Mouse (Mus musculus) erythroblast, adult 5-6 weeks (primary cell): ENCODE data around the gene Kctd14. TPM values are rescaled to one million over a fixed set of nuclear protein-coding genes. Genes with fewer than 3 reads are reported as not detected.
"Not testable (repeated sequence)": the region's sequence is repeated elsewhere in the genome, so short reads cannot be mapped to it uniquely, and the experiment has no call there.

ENCODE experiments used
- ATAC-seq: replicated peaks from 2 replicates; pipeline ENCODE4 v1.8.0; 2016; ENCODE audit warnings: moderate number of reproducible peaks, mild to moderate bottlenecking, moderate TSS enrichment, inconsistent platforms; ENCODE audit not compliant: poor library complexity, low FRiP score, severe bottlenecking
- total RNA-seq, 2 experiments: library from RNA; stranded (forward) in 1 of 2; stranded (reverse) in 1 of 2; fragments of 150-400 nt in 1 of 2; fragments of 200-764, 138-1000 nt in 1 of 2; gene quantifications; 2 replicates each; pipeline versions ENCODE4 v1.2.3 to v1.2.4; 2015 to 2017; ENCODE audit warnings: low replicate concordance in 2 of 2

Gene Kctd14
- total RNA-seq (2015; ENCODE audit: low replicate concordance), result 26.1 and 51.9 TPM in 2 replicates
- total RNA-seq (2017; ENCODE audit: low replicate concordance), result 22.4 and 34.0 TPM in 2 replicates

DNA sequence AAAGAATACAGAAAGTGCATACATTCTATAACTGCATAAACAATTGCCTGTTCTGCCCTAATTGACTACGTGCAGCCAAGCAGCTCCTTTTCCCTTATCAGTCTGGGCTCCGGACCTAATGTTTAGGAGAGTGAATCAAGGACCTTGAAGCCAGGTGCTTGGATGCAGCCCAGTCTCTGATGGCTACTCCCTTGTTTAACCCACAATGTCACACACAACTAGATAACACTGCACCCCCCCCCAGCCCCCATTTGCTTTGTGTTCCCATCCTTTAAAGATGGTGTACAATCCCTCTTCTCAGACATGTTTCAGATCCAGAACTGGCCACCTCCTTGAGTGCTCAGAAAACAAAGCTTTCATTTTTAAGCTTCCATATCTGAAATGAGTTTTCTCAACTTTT lies at the start of gene Kctd14:
Kctd14 (plus strand) TSS at position 301 of the 400 bp plus-strand sequence.
- not testable (repeated sequence) for ATAC-seq

DNA sequence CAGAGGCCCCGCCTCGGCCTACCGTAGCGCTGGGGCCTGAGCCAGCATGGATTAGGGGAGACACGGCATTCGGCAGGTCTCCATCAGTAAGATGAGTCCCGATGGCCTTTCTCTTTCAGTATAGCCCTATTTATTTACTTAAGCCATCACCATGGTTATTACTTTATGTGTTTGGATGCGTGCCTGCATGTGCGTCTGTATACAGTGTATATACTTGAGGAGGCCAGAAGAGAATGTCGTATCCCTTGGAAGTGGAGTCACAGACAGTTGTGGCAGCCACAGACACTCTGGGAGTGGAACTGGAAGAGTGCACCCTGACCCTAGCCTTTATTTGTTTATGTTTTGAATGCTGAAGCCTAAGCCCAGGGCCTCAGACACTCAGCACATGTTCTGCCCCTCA lies 44.0 kb upstream of the Kctd14 start:
- ATAC-seq, result no peak

DNA sequence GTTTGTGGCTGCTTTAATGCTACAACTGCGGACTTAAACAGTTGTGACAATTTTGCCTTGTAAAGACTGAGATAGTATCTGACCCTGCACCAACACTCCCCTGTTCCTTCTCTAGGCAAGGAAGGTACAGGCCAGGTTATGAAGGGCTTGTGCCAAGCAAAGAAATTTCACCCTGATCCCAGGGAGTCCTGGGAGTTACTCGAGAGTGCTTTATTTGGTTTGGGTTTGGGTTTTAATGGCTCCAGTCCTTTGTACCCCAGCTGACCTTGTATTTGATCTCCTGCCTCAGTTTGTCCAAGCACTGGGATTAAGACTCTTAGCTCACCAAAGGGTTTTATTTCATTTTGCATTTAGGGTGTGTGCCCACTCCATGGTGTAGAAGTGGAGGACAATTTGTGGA lies 40.0 kb upstream of the Kctd14 start:
- no peak for ATAC-seq

DNA sequence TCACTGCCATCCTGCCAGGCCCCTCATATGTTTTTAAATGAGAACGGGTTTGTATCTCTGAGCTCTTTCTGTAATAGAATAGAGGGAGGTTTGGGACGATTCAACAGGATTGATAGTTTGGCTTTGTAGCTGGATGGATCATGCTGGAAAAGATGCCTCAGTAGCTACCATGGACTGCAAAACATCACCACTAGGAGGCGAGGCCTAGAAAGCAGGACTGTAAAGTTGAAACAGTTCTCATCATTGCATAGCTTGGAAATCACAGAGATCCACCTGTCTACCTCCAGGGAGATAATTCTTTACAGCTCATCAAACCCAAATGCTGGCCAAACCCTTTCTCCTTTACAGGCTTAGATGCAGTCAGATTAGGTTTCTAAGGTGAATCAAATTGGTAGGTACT lies 39.5 kb upstream of the Kctd14 start:
- ATAC-seq, result no peak

DNA sequence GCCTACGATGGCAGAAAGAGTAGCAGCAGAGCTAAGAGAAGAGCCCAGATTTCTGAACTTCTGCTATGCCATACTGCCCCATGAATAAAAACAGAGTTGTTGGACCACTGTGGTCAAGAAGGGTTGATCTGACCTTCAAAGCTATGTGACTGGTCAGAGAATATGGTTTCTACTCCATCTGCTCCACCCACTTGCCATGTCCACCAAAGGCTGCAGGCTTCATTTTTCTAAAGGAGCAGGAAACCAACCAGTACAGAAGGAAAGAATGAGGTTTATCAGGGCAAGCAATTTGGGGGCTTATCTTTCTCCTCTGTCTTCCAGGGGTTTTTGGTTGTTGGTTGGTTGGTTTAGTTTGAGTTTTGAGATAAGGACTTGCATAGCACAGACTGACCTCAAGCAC lies 37.1 kb upstream of the Kctd14 start:
- ATAC-seq, result no peak

DNA sequence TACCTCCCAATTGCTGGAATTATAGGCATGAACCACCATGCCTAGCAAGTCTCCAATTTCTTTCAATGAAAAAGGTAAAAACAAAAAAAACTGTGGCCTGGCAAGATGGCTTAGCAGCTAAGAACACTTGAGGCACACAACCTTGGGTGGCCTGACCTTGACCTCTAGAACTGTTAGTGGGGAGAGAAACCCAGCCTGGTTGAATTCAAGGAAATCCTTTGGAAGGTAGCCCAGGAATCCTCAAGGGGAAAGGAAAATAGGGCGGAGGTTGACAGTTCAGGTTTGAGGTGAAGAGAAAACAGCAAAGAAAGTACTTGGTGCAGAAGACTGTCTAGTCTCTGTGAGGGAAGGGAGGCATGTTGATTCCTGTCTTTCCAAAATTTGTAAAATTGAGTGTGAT lies 36.7 kb upstream of the Kctd14 start:
- no peak for ATAC-seq

DNA sequence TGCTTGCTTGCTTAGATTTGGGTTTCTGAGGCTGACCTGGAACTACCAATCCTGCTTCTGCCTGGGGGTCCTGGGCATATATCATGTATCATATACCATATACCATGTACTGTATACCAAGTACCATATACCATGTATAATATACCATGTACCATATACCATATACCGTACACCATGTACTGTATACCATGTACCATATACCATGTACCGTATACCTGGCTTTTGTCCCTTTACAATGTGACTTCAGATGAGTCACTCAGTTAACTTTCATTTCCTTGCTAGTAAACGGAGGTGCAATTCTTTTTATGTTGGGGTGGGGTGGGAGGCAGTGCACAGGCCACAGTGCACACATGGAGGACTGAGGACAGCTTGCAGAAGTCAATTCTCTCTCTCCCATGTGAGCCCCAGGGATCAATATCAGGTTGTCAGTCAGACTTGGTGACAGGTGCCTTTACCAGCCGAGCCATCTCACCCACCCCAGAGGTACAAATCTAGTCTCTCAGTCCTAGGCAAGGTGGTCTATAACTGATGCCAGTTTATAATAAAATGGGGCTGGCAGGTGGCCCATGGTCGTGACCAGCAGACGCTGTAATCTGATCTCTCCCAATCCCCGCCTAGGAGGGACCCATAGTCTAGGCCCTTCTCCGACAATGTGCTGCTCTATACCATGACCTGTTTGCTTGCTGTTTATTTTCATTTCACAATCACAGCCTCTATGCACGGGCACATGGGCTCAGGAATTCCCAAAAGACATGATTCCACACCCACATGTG lies 36.0 kb upstream of the Kctd14 start:
- ATAC-seq, result no peak

DNA sequence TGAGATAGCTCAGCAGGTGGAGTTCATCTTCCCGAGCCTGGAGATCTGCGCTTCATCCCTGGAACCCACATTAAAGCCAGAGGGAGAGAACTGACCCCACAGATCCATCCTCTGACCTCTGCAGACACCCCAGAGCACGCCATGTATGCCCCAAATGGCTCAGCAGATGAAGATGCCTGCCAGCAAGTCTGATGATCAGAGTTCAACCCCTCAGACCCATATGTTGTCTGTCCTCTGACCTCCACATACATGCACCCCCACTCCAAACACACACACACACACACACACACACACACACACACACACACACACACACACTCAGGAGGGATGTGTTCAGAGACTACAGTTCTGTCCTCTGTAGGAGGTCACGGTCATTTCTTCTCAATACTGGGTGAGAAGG lies 34.6 kb upstream of the Kctd14 start:
- ATAC-seq, result no peak

DNA sequence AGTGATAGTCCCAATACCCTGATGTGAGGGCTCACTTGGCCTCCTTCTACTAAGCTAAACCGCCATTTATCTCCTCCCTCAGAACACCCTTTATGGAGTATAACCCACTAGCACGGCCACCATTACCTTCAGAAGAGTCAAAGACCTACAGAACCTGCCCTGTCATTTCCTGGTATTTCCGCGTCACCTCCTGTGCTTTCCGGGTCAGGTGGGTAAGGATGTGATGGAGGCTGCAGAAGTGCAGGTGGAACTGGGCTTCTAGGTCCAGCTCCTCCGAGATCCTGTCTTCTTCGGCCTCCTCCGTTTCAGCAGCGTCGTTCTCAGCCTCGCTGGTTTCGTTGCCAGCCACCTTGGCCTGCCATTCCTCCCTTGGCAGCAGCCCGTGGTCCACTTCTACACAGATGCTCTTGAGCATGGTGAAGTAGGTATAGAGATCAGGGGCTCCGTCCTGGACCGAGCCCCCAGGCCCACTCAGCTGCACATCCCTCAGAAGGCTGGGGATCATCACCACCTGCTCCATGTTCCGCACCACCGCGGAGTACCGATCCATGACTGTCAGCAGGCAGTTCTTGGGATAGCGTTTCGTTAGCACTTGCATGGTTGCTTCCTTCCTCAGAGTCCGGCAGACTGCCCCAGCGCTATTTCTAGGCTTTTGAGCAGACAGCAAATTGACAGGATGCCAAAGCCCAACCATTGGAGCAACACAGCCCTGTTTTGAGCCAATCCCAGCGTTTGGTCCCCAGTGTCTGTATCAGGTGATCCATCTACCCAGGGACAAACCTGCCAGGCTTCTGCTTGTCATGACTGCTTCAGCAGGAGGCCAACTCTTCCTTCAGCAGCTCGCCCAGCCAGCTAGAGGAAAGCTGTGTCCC lies 34.0 kb upstream of the Kctd14 start, which contains the start of gene Thrsp:
Thrsp (minus strand) TSS at position 825 of the 872 bp plus-strand sequence.
- no peak for ATAC-seq

DNA sequence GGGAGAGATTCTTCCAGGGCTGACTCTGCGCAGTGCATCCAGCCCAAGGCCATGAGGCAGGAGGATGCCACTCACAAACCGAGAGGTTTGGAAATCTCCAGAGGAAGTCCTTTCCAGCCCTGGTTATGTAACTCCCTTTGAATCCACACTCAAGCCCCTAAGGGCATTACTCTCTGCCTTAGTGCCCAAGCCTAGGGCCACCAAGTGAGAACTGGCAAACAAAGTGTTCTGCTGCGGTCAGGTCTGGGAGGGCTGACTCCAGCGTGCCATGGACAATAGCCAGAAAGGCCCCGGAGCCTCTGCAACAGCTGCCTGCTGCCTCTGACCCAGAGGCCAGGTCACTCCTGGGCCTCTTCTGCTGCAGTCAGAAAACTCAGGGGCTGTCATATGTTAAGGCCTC lies 32.4 kb upstream of the Kctd14 start:
- no peak for ATAC-seq

DNA sequence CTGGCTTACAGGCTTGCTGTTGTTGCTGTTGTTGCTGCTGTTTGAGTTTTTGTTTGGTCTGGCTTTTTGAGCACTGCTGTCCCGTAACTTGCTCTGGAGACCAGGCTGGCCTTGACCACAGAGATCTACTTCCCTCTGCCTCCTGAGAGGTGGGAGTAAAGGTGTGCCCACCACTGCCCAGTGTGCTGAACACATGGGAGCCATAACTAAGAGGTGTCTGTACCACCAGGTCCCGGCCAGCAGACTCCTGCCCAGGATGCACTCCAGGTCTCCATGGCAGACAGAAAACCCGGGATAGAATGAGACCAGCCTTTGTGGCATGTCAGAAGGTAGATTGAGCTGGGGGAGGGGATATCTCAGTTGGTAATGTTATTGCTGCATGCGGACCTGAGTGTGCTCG lies 32.0 kb upstream of the Kctd14 start:
- ATAC-seq, result no peak

DNA sequence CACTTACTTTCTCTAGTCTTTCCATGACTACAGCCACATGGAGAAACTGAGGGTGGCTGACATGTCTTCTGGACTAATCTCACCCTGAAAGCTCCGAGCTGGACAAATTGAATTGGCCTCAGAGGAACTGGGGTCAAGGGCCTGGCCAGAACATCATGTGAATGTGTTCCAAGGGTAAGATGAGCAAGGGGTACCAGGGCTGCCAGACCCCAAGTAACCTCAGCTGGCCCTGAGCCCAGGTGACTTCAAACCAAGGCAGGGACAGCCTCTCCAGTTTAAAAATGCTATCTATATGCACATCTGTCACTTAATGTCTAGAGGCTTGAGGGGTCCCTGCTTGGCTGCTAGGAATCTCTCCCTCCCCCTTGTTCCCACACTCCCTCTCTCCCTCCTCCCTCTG lies 30.7 kb upstream of the Kctd14 start:
- ATAC-seq, result no peak

DNA sequence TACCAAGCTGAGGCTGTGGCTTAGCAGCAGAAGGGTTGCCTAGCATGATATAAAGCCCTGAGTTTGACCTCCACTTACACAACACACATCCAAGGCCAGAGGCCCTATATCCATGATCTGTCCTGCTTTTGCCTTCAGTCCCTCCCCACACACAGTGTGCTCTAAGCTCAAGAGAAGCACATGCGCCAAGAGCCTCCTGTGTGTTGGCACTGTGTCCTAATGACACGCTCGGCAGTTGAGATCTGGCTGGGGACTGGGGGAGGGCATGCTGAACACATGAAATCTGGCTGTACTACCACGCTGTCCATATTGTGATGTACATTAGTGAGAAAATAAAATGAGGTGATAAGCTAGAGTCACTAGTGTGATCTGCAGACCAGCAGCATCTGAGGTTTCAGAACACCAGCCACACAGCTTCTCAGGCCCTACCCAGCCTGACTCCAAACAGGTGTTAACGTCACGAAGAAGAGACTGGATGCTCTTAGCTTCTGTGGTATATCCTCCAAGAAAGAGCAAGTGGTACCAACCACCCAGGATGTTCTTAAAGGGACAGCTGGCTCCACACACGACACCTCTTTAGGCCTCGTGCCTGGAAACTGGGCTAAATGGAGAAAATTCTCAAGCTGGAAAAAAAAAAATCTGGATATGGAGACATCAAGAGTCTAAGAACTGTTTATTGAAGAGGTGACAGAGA lies 30.0 kb upstream of the Kctd14 start:
- no peak for ATAC-seq

DNA sequence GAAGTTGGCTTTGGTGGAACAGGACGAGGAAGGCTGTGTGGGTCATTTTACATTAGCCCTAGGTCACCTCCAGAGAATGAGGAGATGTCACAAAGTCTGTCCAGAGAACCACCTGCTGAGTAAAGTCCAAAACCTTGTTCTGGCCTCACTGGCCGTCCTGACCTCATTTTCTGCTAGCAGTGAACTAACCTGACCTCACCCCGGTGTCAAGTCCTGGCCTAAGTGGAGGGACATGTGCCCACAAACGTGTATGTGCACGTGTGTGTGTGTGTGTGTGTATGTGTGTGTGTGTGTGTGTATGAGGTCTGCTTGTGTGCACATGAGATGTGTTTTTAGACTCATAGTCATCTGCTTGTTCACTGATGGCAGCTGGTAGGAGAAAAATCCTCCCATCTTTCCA lies 27.4 kb upstream of the Kctd14 start:
- no peak for ATAC-seq

DNA sequence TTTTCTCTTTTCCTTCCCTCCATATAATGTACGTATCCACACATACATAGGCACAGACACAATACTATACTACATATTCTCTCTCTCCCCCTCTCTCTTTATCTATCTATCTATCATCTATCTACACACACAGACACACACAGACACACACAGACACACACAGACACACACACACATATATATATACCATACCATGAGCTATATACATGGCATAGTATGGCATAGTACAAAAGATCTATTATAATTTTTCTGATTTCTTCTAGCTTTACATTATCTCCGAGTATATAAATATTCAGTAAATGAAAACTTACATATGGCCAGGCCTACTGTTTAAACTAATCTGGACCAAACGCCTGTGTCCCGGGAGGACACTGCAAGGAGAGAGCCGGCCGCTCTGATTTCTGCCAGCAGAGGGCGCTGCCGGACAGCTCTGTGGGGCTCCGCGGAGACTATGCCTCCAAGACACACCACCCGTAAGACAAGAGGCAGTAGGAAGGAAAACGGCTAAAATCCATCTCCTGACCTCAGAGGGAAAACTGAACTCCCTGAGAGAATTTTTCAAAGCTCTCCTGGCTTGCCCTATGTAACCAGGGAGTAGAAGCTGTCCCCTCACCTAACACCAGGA lies 26.4 kb upstream of the Kctd14 start:
- ATAC-seq, result peak; percentile 93

DNA sequence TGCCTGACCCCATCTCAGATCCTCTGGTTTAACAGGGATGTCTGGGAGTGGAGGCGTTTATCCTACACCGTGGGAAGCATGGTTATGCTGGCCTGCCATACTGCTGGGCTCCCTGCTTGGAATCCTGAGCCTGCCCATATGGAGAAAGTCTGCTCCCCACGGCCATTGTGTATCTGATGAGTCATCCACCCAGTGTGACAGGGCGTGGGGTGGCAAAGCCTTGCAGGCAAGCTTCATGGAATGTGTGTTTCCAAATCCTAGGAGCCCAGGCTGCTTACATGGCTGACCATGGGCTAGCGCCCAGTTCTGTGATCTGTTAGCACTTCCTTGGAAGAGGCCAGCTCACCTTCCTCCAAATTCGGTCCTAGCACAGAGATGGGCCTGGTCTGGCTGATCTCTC lies 24.6 kb upstream of the Kctd14 start:
- ATAC-seq, result no peak; the same call in 1 of the 2 replicates

DNA sequence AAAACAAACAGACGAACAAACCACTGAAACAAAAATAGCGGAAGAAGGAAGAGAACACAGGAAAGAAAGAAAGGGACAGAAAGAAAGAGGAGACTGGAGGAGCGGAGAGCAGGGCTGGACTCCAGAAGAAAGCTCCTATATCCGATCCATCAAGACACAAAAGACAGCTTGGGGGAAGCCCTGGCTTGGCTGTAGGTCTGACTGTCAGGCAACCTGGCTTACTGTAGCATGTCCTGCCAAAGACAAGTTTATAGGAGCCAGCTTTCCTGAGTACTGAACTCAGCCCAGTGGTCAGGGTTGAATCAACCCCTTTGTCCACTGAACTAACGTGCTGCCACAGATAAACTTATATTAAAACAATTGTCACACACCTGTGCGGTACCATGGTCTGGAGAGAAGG lies 23.8 kb upstream of the Kctd14 start:
- no peak for ATAC-seq

DNA sequence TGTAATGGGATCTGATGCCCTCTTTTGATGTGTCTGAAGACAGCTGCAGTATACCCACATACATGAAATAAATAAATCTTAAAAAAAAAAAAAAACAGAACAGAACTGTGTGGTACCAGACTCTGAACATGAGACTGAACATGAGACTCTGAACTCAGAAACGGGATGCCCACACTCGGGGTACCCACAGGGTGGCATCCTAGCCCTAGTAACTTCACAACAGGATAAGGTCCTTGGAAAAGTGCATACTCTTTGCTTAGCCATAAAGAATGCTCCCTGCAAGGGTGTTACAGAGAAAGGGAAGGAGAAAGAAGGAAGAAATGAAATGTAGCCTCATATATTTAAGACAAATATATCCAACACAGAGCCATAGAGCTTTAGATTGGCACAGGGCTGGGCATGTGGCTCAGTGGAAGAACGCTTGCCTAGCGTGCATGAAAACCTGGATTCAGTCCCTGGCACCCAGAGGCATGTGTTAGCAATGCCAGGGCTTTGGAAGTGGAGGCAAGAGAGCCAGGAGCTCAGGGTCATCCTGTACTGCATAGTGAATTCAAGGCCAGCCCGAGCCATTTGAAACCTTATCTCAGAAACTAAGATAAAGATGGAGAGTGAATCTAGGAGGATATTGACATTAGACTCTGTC lies 23.2 kb upstream of the Kctd14 start:
- ATAC-seq, result no peak

DNA sequence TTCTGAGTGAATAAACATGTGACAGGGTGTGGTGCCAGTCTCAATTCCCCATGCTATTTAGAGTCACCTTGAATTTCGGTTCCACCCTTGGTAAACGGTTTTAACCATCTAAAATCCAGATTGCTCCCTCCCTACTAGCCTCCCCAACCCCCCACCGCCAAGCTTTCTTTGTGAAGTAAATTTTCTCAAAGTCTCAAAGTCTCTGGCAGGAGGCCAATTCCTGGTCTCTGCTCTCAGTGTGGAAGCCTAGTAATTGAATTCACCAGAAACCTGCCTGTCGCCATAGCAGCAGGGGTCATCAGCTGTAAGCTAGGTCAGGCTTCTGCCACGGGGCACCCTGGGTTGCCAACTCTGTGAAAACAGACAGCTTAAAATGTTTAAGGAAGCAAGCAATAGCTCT lies 21.4 kb upstream of the Kctd14 start:
- no peak for ATAC-seq
